ENCODE assay signal across 8 mouse cellular contexts in genomic region chr7:143008996-143009665, GRCm38 (mm10). TPM values are rescaled to one million over a fixed set of nuclear protein-coding genes. Genes with fewer than 3 reads are reported as not detected.
DNase-seq lines count a peak whose midpoint lies in the region; ATAC-seq and TF ChIP-seq lines count a peak whose summit lies in the region.

No protein-coding gene starts in this region.

- peak; percentile 36 for DNase-seq in thymus, postnatal 25 days
- DNase-seq in thymus, postnatal 14 days: no peak
- DNase-seq in gastrocnemius, postnatal 25 days: peak; percentile 74
- peak; percentile 54 to 59 for DNase-seq in lung, adult 18-20 months
- no peak for DNase-seq in frontal cortex, postnatal 14 days (ENCODE audit: low spot score in 2 of 2)
- DNase-seq in right cerebral cortex, adult 18-20 months: no peak
- no peak for DNase-seq in spleen, postnatal 36 days (ENCODE audit: low spot score in 2 of 2)

- 0 out of 2 replicates have a peak, but pooled peaks have one; percentile 15 for ATAC-seq in intestine, postnatal 0 days

- no peak for TF ChIP-seq CTCF in intestine, postnatal 0 days (IDR thresholded peaks at IDR 0.05; ENCODE audit: low read depth)

- no peaks in the 10 kb centered on the region for H3K9me3 ChIP-seq in intestine, postnatal 0 days (ENCODE audit: control insufficient read depth)

- 58% methylated on average over 3 of the region's 4 CpGs for WGBS in intestine, postnatal 0 days

- peak overlapping the region; percentile 35; the same call in 1 of the 2 replicates for H3K27ac ChIP-seq in intestine, postnatal 0 days (ENCODE audit: low read depth, low read length)

- 0 out of 2 replicates have a peak, but pooled peaks cover 8% of the 10 kb centered on the region for H3K4me1 ChIP-seq in intestine, postnatal 0 days (replicated peaks; ENCODE audit: control insufficient read depth, insufficient read depth, low read length)

- H3K36me3 ChIP-seq in intestine, postnatal 0 days (ENCODE audit: control insufficient read depth, insufficient read depth): no peaks in the 10 kb centered on the region

- H3K27me3 ChIP-seq in intestine, postnatal 0 days (replicated peaks; ENCODE audit: control insufficient read depth, insufficient read depth, low read length): no peaks in the 10 kb centered on the region

- 0 out of 2 replicates have a peak overlapping the region, but pooled peaks have one; percentile 9 for H3K4me2 ChIP-seq in intestine, postnatal 0 days (replicated peaks; ENCODE audit: low read depth)

- H3K4me3 ChIP-seq in intestine, postnatal 0 days (ENCODE audit: low read depth, low read length): no peak overlapping the region

- no peak overlapping the region for H3K9ac ChIP-seq in intestine, postnatal 0 days (ENCODE audit: low read depth, low read length)

RNA-seq across cellular contexts. Expression of gene Tspan32, which starts 4.3 kb away (rescaled TPM):
- under 1 TPM; 0.23 to 0.27 TPM for total RNA-seq in gastrocnemius, postnatal 25 days (2021)
- 0.74 and 0.77 TPM in 2 replicates for polyA plus RNA-seq in intestine, postnatal 0 days (2015; fragmentation: Nextera tagmentation; extraction: Ambion mirVana)

RNA-seq across cellular contexts. Expression of gene Ascl2, which starts 40.1 kb away (rescaled TPM):
- not detected for total RNA-seq in gastrocnemius, postnatal 25 days (2021)
- 5.4 and 6.8 TPM in 2 replicates for polyA plus RNA-seq in intestine, postnatal 0 days (2015; fragmentation: Nextera tagmentation; extraction: Ambion mirVana)

RNA-seq across cellular contexts. Expression of gene Cd81, which starts 43.4 kb away (rescaled TPM):
- 100 to 1,000 TPM; 118 to 130 TPM for total RNA-seq in gastrocnemius, postnatal 25 days (2021)
- polyA plus RNA-seq in intestine, postnatal 0 days (2015; fragmentation: Nextera tagmentation; extraction: Ambion mirVana): 212 and 216 TPM in 2 replicates

RNA-seq across cellular contexts. Expression of gene Tssc4, which starts 59.9 kb away (rescaled TPM):
- 1 to 10 TPM; 7.4 to 8.6 TPM for total RNA-seq in gastrocnemius, postnatal 25 days (2021)
- 32.8 and 34.0 TPM in 2 replicates for polyA plus RNA-seq in intestine, postnatal 0 days (2015; fragmentation: Nextera tagmentation; extraction: Ambion mirVana)

Comparison
In these comparisons a context has a peak if more than half of its experiments do, and no peak if none do; other contexts are left out.
1. DNase-seq: peak in thymus, postnatal 25 days (single experiment), gastrocnemius, postnatal 25 days (single experiment) and lung, adult 18-20 months (2 of 2); none in thymus, postnatal 14 days (single experiment), frontal cortex, postnatal 14 days (0 of 2), right cerebral cortex, adult 18-20 months (single experiment) and spleen, postnatal 36 days (0 of 2).